Mouse (Mus musculus): ENCODE results near the gene Tyw5.

Gene Tyw5

DNA sequence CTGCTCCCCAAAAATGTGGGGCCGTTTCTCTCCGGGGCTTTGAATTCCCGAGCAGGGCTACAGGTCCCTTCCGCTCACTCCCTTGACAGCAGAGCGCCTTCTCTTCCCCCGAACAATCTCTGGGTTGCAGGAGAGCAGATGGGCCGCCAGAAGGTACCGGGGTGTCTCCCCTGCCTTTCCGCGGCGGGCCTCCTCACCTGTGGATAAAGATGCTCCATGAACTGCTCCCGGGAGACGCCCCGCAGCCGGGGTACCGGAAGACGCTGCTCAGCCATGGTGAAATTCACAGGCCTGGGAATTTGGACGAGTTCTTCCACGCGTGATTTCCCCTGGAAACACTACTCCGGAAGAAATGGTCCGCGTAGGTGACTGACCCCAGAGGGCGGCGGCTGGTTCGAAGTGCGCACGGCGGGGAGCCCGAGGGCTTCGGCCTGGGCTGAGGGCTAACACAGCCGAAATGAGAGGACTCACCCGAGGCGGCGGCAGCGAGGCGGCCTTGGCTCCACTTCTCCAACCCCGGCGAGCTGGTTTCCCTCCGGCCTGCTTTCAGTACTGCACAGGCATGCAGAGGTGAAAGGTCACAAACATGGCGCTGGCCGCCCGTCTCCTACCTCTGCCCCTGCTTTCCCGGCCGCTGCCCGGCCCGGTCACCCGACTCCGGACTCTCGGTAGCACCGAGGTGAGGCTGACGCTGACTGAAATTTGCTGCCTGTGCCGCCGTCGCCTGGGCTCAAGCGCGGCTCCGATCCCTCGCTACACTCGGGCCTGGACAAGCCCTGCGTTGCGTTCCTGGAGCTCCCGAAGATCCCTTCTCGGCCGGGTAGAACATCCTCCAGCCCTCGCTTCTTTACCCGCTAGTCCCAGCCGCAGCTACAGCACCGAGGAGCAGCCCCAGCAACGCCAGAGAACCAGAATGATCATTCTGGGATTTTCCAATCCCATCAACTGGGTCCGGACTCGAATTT is at the start of gene Tyw5, which contains the start of gene Maip1:
Gene Tyw5, minus strand, starts transcription at position 915 of the 965 bp plus-strand sequence.
Gene Maip1, plus strand, starts transcription at position 142 of the 965 bp plus-strand sequence.
- DNase-seq (ENCODE audit: inconsistent ontology term): peak; percentile 91

DNA sequence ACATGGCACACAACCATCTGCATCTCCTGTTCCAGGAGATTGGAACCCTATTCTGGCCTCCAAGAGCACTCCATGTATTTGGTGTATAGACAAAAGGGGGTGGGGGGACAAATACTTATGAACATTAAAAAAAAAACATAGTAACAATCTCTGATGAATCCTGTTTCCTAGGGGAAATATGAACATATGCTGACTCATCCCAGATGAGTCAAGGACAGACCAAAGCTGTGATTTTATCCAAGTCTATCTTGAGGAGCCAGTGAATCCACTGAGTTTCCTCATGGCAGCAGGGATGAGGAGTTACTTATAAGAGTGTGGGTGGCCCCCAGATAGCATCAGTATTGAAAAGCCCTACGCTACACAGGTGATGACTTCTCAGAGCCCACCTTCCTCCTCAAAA is 43.3 kb upstream of the Tyw5 start:
- no peak for DNase-seq (ENCODE audit: inconsistent ontology term)

DNA sequence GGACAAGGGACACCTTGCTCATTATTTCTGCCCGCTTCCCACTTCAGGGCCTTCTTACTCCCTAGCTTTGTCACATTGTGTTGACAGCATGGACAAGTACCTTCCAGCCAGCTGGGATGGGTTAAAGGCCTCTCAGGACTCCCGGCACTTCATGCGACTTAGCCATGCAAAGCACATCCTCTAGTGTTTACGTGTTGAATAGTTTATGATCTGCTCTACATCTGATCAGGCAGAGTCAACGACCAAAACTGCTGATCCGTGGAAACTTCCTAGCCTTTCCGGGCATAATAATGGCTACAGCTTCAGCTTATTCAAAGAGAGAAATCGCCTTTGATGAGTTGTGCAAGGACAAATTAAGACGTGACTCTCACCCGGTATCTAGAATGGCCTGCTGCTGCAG is 38.8 kb upstream of the Tyw5 start:
- DNase-seq (ENCODE audit: inconsistent ontology term): no peak

DNA sequence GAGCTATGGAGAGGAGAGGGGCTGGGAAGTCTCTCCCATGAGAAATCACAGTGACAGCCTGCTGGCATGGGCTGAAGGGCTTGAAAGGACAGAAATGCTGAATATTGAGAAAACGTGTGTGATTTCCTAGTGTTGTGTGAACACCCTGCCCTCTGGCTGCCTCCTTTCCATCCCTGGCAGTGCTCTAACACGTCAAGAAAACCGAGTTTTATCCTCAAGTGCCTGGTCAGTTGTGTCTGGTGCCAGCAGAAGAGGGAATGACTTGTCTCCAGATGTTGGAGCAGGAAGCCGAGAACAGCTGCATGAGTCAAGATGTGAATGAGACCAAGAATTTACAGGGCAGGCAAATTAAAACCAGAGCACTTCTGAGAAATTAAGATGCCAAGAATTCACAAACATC is 33.9 kb upstream of the Tyw5 start:
- no peak for DNase-seq (ENCODE audit: inconsistent ontology term)

DNA sequence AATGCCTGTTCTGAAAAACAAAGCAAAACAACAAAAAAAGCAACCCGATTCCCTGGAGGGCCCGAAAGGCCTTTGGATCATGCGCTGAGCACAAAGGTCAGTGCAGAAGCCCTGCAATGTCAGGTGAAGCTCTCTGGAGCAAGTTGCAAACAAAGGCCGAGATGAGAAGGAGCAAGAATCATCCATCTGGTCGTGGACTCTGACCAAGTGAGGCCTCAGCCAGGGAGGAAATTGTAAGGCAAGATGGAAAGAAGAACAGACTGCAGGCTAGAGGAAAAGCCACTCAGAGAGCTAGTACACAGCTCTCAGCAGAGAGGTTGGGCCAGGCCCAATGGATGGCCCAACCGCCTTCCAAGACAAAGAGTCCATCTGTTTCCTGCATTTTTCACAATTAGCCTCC is 32.1 kb upstream of the Tyw5 start:
- DNase-seq (ENCODE audit: inconsistent ontology term): no peak

DNA sequence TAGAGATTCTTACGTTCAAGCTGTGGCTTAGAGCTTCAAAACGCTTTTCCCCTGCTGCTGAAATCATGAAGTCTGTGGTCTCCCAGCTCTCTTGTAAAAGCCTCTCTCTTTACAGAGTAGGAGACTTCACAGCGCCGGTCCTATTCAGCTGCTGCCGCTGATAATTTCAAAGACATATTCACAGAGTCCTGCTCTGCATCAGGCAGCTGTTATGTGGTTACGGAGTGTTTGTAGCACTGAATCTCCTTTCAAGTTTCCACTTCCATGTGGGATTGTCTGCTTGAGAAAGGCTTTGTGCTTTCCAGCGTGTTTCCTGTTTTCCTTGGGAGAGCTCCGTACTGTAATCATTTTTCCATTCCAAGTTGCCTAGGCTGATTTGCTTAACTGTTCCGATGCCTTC is 30.1 kb upstream of the Tyw5 start:
- peak; percentile 5 for DNase-seq (ENCODE audit: inconsistent ontology term)

DNA sequence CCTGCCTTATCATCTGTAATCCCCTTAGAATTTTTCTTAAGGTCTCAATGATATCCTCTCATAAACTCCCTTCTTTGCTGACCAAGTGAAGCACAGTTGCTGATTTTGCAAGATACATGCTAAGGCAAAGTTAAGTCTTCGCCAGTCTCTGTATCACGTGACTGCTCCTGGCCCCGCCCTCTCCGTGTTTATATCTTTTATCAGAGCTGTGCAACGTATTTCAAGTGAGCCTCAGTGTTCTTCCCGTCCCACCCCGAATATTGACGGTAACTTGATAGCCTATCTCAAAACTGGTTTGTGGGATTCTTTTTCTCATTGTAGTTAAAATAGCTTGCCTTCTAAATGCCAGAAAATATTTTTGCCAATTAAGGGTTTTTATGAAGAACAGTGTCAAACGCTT is 29.5 kb upstream of the Tyw5 start:
- DNase-seq (ENCODE audit: inconsistent ontology term): peak; percentile 3

DNA sequence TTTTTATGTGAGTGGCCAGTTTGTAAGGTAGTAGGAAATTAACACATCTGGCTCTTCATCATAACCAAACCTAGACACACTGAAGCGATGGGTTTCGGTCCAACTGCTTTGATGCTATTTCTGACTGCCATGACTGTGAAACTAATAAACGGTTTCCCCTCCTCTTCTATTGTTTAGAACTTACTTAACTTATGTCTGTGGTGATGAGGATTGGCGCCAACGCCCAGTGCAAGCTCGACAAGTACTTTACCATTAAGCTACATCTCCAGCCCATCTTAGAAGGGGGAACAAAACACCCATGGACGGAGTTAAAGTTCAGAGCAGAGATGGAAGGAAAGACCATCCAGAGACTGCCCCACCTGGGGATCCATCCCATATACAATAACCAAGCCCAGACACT is 26.2 kb upstream of the Tyw5 start:
- DNase-seq (ENCODE audit: inconsistent ontology term): no peak

DNA sequence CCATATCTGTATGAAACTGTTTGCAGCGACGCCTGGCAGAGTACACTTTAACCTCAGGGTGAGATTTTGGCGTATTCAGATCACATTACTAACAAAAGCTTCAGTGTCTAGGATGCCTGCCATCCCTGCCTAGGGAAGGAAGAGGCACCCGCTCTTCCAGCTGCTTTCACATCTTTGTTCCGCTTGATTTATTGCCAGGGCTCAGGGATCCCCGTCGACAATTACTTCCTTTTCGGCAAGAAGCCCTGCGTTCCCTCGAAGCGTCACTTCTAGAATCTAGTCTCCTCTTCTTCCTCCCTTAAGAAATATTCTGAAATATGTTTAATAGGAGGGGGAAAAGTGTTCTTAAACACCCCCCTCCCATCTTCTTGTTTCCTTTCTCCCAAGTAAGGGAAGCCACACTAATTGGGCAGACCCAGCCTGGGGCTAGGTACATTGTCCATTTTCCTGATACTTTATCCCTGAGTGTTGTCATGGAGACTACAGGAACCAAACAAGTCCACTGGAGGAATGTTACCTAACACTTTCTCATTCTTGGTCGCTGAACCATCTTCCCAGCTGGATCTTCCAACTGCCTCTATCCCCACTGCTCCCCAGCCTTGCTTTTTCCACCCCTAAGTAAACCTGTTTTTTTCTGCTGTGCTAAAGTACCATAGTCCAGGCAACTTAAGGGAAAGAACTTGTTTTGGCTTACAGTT is 23.0 kb upstream of the Tyw5 start:
- DNase-seq (ENCODE audit: inconsistent ontology term): peak; percentile 88

DNA sequence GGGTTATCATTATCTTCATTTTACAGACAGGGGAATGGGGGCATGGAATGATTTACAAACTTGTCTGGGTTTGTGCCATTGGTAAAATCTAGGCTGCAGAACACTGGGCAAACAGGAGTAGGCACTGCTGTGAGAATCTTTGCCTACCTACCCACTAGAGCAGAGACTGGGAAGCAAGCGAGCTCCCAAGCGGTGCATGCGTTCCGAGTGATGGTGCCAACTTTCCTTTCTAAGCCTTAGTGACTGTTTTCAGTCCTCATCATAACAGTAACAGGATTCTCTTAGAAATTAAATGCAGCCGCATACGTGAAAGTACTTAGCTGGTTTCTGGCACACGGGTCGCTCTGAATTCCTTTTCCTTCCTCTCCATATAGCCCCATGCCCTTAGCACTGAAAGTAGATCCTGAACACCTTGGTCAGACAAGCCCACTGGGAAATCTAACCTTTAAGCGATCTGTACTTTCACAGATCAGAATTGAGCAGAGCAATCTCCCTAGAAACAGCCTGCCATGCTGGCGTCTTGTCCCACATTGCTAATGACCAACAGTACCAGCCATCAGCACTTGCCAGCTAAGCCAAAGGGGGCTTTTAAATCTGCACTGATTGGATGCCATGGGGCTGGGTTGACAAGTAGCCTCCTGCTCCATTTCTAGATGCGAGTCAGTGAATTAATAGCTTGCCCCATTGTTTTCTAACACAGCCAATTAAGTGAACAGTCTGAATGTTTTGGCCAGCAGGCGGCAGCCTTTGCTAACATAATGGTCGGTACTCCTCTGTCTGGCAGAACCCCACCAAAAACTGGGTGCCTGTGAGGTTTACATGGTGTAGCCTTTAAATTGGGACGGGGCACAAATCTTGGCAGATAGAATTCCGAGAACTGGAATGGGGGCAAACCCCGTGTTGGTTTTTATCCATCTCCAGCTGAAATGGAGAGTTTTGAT is 21.7 kb upstream of the Tyw5 start:
- peak; percentile 82 for DNase-seq (ENCODE audit: inconsistent ontology term)

DNA sequence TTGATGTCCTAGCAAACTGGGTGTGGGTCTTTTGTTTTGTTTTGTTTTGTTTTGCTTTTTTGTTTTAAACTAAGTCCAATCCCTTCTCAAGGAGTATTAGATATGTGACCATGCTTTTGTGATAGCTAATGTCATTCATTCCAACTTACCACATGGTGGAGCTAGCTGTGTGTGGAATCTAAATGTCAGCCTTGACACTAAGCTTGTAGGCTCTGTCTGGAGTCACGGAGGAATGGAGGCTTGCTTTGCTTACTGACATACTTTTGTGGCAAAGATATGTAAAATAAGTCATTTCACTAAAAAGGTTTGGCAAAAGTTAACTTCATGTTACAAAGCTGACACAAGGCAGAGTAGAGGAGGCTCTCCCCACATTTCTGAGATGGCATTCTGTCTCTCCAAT is 16.8 kb upstream of the Tyw5 start:
- peak; percentile 47 for DNase-seq (ENCODE audit: inconsistent ontology term)

DNA sequence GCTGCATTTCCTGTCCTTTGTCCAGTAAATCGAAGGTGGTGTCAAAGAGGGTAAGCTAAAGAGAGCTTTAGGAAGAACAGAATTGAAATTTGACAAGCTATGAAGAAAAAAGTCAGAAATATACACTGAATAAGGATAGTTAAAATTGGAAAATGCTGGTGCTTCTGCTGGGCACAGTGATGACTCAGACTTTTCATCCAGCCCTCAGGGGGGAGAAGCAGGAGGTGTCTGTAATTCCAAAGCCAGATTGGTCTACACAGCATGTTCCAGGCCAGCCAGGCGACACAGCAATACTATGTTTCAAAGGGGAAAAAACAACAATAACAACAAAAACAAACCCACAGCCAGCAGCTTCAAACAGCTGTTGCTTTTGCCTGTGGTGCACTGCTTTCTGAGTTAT is 6.5 kb upstream of the Tyw5 start:
- DNase-seq (ENCODE audit: inconsistent ontology term): no peak

DNA sequence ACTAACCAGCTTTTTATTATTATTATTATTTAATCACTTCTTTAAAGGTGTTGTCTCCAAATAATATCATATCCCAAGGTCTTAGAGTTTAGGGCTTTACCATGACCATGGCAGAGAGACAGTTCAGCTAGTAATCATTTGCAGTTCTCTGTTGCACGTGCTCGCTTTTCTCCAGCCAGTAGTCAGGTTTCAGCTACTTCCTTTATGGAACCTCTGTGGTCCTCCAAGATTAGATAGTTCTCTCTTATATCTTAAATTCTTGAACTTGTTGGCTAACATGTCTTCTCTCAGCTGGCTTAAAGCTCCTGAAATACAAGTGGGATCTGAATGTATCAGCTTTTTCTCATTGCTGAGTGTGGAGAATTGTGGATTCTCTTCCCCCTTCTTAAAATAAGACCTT is 2.1 kb upstream of the Tyw5 start:
- DNase-seq (ENCODE audit: inconsistent ontology term): no peak

DNA sequence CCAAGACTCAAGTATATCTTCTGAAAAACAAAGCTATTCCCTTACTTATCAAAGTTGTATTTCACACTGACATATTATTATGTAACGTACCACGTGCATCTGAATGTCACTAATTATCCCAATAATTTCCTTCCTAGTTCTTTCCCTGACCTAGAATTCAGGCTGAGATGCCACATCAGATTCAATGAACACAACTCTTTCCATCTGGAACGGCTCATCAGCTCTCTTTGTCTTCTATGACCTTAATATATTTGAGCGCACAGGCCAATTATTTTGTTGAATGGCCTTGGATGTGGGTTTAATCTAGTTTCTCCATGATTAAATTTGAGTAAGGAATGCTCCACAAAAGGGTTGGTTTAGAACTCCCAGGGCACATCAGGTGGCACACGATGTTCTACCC is 4.8 kb downstream of the Tyw5 start:
- peak; percentile 95 for DNase-seq (ENCODE audit: inconsistent ontology term)

DNA sequence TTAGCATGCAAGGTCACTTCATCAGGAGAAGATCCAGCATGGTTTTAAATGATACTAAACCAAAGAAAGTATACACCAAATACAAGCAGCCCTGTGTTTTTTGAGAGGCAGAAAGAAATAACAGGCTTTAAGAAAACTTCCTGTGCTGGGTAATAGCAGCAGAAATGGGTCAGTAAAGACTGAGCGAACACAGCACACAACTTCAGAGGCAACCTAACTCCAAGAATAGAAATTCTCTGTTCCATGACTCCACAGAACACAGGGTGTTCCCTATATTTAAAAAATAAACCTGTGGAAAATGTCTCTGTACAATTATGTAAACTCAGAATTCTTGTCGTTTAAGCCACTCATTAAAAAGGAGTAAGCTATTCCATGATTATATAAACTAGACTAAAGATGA is 6.0 kb downstream of the Tyw5 start:
- no peak for DNase-seq (ENCODE audit: inconsistent ontology term)

DNA sequence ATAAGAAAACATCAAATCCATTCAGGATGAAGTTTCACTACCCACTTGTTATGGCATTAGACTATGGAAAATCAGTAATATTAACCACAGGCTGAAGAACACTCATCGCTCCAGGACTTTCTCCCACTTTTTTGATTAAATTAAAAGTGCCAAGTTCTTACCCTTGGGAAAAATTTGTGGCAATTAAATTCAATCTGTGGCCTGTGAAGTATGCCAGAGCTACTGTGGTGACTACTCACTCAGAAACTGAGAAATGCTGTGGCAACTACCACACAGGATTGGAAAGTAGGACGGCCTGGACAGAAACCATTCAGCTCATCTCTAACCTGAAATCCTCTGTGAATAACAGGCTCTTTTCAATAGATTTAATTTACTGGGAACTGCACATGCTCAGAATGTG is 6.6 kb downstream of the Tyw5 start:
- peak; percentile 93 for DNase-seq (ENCODE audit: inconsistent ontology term)

DNA sequence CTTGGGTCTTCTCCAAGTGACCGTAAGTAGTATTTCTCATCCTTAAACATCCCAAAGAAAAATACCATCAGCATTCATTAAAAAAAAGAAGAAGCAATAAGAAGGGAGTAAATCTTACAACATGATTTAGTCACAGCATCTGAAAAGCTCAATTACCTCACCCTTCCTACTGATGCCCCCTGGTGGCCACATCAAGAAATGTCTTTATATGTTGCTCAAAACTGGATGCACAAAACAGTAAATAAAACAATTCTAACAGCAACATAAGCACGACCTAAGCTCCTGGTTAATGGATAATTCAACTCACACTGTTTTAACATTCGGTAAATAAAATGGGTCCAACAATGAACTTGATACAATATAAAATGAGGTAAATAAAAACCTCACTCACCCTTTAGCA is 12.8 kb downstream of the Tyw5 start:
- DNase-seq (ENCODE audit: inconsistent ontology term): peak; percentile 32

DNA sequence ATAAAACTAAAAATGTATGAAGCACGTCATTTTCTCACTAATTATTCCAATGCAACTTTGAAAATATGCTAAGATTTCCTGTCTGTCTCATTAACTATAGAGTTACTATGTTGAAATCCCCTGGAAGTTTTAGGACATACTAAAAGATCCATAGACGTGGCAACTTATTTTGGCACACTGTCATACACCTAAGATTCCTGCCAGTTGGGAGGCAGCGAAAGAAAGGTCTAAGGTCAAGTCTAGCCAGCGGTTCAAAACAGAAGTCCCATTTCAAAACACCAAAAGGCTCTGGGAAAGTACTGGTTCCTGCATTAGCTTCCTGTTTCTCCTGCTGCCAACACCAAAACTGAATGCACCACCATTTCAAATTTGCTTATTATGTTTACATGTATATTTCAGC is 14.5 kb downstream of the Tyw5 start:
- no peak for DNase-seq (ENCODE audit: inconsistent ontology term)

DNA sequence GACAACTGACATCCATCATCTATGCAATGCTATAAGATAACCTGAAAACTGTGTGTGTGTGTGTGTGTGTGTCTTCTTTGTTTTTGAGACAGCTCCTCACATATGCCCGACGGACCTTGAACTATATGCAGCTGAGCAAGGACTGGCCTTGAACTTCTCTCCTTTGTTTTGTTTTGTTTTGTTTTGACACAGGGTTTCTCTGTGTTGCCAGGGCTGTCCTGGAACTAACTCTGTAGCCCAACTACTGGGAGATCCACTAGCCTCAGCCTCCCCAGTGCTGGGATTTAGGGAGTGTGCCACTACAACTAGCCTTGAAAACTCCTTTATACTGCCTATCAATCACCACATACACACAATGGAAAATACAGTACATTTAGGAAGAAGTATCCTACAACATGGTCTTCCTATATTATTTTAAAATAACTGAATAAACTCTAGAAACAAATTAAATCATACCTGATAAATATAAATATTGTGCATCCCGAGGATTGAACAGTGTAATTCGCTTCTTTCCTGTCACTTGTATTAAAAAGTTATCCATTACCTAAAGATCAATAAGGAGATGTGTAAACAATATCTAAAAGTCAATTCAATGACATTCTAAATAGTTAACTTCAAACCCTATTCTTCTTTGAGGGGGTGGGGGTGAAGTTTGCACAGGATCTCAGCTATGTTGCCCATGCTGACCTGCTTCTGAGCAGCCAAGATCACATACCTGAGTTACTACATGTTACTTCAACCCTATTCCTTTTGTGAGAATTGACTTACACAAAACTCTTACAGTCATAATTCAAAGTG is 15.7 kb downstream of the Tyw5 start:
- DNase-seq (ENCODE audit: inconsistent ontology term): no peak

DNA sequence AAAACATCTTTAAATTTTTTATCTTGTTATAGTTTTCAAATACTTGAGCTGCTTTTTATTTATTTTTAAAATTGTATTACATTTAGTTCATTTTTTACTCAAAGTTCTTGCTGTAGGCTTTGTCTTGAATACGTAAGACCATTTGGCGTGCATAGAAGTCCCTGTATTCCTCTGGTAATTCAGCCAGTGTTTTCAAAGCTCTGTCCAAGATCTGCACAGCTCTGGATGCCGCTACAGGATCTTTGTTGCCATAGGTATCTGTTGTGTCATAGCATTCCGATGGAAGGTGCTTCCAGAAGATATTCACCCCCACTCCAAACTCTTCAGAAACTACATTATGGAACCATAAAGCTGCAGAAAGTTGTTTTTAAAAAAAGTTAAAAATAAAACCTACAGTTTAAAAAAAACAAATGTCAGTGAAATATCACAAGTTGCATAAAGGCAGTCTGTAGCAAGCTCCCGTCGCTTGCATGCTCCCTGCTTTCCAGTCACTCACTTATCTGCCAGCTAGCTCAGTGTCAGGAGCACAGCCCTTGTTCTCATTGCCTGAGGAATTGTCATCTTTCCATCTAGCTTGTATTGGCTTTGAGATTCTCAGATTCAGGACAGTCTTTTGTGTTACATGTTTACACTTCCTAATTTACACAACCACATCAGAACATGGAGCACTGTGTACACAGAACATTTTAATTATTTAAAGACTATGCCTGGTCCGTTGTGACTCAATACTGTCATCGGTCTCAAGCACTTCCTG is 18.3 kb downstream of the Tyw5 start:
- no peak for DNase-seq (ENCODE audit: inconsistent ontology term)

Measured in Muller cell, postnatal 12 days (primary cell).